Mouse (Mus musculus): ENCODE results near the gene Rpe65.
A peak's percentile ranks its signal among the peaks of the same experiment; 100 is the strongest.

Rpe65 gene

DNA sequence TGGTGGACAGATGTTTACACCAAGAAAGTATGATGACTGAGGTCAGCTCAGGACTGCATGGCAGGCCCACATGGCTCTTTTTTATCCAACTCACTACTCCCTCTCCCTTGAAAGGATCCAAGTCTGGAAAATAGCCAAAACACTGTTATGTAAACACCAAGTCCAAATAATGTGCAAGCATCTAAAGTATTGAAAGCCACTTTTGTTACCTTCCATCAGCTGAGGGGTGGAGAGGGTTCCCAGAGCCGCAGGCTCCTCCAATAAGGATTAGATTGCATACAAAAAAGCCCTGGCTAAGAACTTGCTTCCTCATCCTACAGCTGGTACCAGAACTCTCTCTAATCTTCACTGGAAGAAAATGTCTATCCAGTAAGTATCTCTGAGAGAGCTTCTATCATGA lies at the start of gene Rpe65:
Gene Rpe65 (plus strand): TSS at position 301 of the 400 bp plus-strand sequence.
- DNase-seq: peak in 1 of 2 experiments; percentile 0

DNA sequence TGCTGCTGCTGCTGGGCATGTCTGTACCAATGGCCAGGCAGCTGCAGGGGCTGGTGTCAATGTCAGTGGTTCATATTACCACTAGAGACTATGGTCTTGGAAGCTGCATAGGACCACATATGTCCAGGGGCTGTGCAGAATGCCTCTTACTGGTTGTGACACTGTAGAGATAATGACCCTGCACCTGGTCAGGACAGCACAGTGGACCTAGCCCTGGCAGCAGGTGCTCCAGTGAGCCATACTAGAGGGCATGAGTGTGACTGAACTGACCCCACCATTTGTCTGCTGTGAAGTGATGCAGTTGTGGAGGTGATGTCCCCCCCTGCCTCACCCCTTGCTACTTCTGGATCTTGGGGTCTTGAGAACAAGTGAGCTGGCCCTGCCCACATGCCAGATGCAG lies 48.8 kb upstream of the Rpe65 start:
- DNase-seq: no peak

DNA sequence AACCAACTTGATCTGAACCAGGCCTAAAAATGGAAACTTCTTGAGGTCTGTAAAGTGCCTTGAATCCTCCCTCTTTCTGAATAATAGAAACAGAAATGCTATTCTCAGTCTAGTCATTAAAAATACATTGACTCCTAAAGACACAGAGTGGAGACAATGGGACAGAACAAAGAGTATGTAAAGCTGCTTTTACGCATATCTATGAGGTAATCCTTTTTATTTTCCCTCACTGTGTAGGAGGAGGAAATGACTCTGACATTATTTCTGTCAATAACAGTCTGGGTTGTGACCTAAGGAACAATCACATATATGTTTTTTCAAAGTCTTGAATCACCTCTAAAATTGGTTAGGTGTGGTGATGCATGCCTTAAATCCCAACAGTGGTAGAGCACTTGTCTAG lies 16.0 kb downstream of the Rpe65 start:
- DNase-seq: no peak

DNA sequence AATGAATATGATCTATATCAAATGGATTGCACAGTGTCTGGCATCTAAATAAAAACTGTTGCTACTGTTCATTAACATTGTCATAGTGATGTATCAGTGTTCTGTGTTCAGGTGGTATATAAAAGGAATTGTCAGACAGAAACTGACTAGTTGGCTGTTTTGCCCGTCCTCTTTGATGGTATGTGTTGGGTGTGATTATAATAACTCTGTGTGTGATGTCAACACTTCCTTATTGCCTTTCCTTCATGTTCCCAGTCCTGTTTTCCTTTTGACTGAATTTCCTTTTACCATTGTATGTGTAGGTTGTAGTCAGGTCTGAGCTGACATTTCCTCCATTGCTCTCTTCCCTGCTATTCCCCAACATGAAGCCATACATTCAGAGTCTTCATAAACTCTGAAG lies 22.1 kb downstream of the Rpe65 start:
- no peak for DNase-seq

DNA sequence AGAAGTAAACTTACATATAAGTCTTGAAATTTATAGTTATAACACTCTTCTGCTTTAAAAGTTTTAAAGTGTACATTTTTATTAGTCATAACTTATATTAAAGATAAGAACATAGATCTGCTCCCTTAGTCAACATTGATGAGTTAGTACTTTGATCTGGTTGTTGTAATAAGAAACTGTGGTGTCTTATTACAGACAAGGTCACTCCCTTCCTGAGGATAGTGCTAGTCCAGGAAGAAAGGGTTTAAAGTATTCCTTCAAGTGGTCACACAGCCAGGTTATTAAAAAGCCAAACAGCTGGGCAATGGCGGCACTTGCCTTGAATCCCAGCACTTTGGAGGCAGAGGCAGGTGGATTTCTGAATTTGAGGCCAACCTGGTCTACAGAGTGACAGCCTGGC lies 25.0 kb downstream of the Rpe65 start:
- no peak for DNase-seq

DNA sequence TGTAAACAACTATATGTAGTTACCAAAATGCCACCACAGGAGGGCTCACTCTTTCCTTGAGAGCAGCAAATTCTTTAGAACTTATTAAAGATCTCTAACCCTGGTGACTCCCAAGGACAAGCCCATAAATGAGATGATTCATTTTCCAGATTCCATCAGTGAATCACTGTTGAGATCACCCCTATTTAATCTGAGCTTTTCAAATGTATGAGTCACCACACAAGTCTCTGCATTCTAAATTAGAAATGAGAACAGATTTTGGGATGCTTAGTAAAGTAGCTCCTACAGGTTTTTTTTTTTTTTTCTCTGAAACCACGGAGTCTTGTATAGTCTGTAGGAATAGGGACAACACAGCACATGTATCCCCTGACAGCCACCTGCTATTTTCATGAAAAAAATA lies 61.8 kb downstream of the Rpe65 start:
- DNase-seq: no peak

DNA sequence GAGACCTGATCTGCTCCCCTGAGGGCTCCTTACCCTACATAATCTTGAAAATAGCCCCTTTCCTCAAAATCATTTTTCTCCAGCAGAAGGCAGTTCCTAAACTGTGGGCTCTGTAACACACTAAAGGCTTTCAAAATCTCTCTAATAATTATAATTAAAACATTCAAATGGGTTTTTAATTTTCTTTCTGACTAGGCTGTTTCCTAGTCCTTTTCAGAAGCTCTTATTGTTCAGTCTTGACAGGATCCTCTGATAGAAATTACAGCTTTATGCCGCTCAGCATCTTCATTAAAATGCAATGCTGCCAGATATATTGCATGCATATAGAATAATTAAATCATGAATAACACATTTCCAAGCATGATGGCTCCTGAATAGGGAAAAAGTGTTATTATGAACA lies 64.4 kb downstream of the Rpe65 start:
- no peak for DNase-seq

Data from cerebellum, postnatal 10 days (tissue).